Mouse (Mus musculus): ENCODE measurements at regions not wholly inside any gene's neighbourhood (a gene's known extent, or its start where the extent isn't known, plus 50 kb on each side); places are given as distances from the start of the nearest gene placed in this dataset.

- Histone ChIP-seq H3K27ac (replicated peaks) (no peak overlapping the region), H3K4me1 (no peaks in the 10 kb centered on the region), H3K4me3 (replicated peaks) (no peak overlapping the region), H3K36me3 (no peaks in the 10 kb centered on the region), H3K9ac (no peak overlapping the region), H3K9me3 (replicated peaks) (no peaks in the 10 kb centered on the region), H3K27me3 (no peaks in the 10 kb centered on the region), H3K4me2 (replicated peaks) (no peak overlapping the region)
- no peak for ATAC-seq (ENCODE audit: insufficient number of reproducible peaks, low FRiP score, low TSS enrichment, low read depth)
- WGBS = 39% methylated on average over 3 of the region's 3 CpGs
These were observed 59.8 kb upstream of the Speer4c start for GRCm38 (mm10) chr5:15773839-15774238.

- 39% methylated on average over 3 of the region's 3 CpGs for WGBS
- no peak overlapping the region for H3K27ac ChIP-seq (replicated peaks)
- H3K4me1 ChIP-seq = no peaks in the 10 kb centered on the region
- no peak overlapping the region for H3K9ac ChIP-seq
- H3K4me3 ChIP-seq (replicated peaks) = no peak overlapping the region
- no peak for ATAC-seq (ENCODE audit: insufficient number of reproducible peaks, low FRiP score, low TSS enrichment, low read depth)
- H3K4me2 ChIP-seq (replicated peaks) = no peak overlapping the region
- H3K36me3 ChIP-seq = no peaks in the 10 kb centered on the region
- H3K9me3 ChIP-seq (replicated peaks) = no peaks in the 10 kb centered on the region
- H3K27me3 ChIP-seq = no peaks in the 10 kb centered on the region
These were observed 60.5 kb upstream of the Speer4c start for GRCm38 (mm10) chr5:15774567-15774966.

- Histone ChIP-seq H3K4me3 (replicated peaks) (no peak overlapping the region), H3K4me1 (no peaks in the 10 kb centered on the region), H3K27me3 (no peaks in the 10 kb centered on the region), H3K36me3 (no peaks in the 10 kb centered on the region), H3K9me3 (replicated peaks) (no peaks in the 10 kb centered on the region), H3K27ac (replicated peaks) (no peak overlapping the region), H3K4me2 (replicated peaks) (no peak overlapping the region), H3K9ac (no peak overlapping the region)
- ATAC-seq (ENCODE audit: insufficient number of reproducible peaks, low FRiP score, low TSS enrichment, low read depth) = no peak
- 81% methylated on average over 3 of the region's 3 CpGs for WGBS
These were observed 62.0 kb upstream of the Speer4c start for GRCm38 (mm10) chr5:15776106-15776505.

GRCm38 (mm10) chr5:15803583-15803982 is 89.5 kb upstream of the Speer4c start:
- Histone ChIP-seq H3K27ac (replicated peaks) (no peak overlapping the region), H3K9me3 (replicated peaks) (no peaks in the 10 kb centered on the region), H3K4me2 (replicated peaks) (no peak overlapping the region), H3K27me3 (no peaks in the 10 kb centered on the region), H3K36me3 (no peaks in the 10 kb centered on the region), H3K9ac (no peak overlapping the region), H3K4me1 (no peaks in the 10 kb centered on the region), H3K4me3 (replicated peaks) (no peak overlapping the region)
- WGBS = 70% methylated on average over 5 of the region's 5 CpGs
- no peak for ATAC-seq (ENCODE audit: insufficient number of reproducible peaks, low FRiP score, low TSS enrichment, low read depth)

GRCm38 (mm10) chr5:15816864-15817263 is 102.8 kb upstream of the Speer4c start:
- H3K4me1 ChIP-seq = no peaks in the 10 kb centered on the region
- no peak overlapping the region for H3K27ac ChIP-seq (replicated peaks)
- no peak for ATAC-seq (ENCODE audit: insufficient number of reproducible peaks, low FRiP score, low TSS enrichment, low read depth)
- H3K4me3 ChIP-seq (replicated peaks) = no peak overlapping the region
- no peaks in the 10 kb centered on the region for H3K27me3 ChIP-seq
- no peak overlapping the region for H3K9ac ChIP-seq
- no peak overlapping the region for H3K4me2 ChIP-seq (replicated peaks)
- WGBS = 65% methylated on average over 3 of the region's 3 CpGs
- no peaks in the 10 kb centered on the region for H3K9me3 ChIP-seq (replicated peaks)
- no peaks in the 10 kb centered on the region for H3K36me3 ChIP-seq

- H3K4me2 ChIP-seq (replicated peaks) = no peak overlapping the region
- no peaks in the 10 kb centered on the region for H3K36me3 ChIP-seq
- H3K27me3 ChIP-seq = no peaks in the 10 kb centered on the region
- no peak for ATAC-seq (ENCODE audit: insufficient number of reproducible peaks, low FRiP score, low TSS enrichment, low read depth)
- no peak overlapping the region for H3K9ac ChIP-seq
- no peaks in the 10 kb centered on the region for H3K9me3 ChIP-seq (replicated peaks)
- H3K27ac ChIP-seq (replicated peaks) = no peak overlapping the region
- H3K4me1 ChIP-seq = no peaks in the 10 kb centered on the region
- WGBS = 38% methylated on average over 3 of the region's 3 CpGs
- H3K4me3 ChIP-seq (replicated peaks) = no peak overlapping the region
These were observed 103.3 kb upstream of the Speer4c start for GRCm38 (mm10) chr5:15817366-15817765.

GRCm38 (mm10) chr5:15822989-15823388 is 108.9 kb upstream of the Speer4c start:
- Histone ChIP-seq H3K27me3 (no peaks in the 10 kb centered on the region), H3K4me2 (replicated peaks) (no peak overlapping the region), H3K9ac (no peak overlapping the region), H3K36me3 (no peaks in the 10 kb centered on the region), H3K27ac (replicated peaks) (no peak overlapping the region), H3K4me1 (no peaks in the 10 kb centered on the region), H3K9me3 (replicated peaks) (no peaks in the 10 kb centered on the region), H3K4me3 (replicated peaks) (no peak overlapping the region)
- ATAC-seq (ENCODE audit: insufficient number of reproducible peaks, low FRiP score, low TSS enrichment, low read depth) = no peak
- 42% methylated on average over 3 of the region's 3 CpGs for WGBS

- Histone ChIP-seq H3K9me3 (replicated peaks) (no peaks in the 10 kb centered on the region), H3K4me2 (replicated peaks) (no peak overlapping the region), H3K36me3 (no peaks in the 10 kb centered on the region), H3K9ac (no peak overlapping the region), H3K4me1 (no peaks in the 10 kb centered on the region), H3K4me3 (replicated peaks) (no peak overlapping the region), H3K27me3 (no peaks in the 10 kb centered on the region), H3K27ac (replicated peaks) (no peak overlapping the region)
- ATAC-seq (ENCODE audit: insufficient number of reproducible peaks, low FRiP score, low TSS enrichment, low read depth) = no peak
- WGBS = 69% methylated on average over 1 of the region's 1 CpGs
These were observed 103.0 kb upstream of the Cacna2d1 start for GRCm38 (mm10) chr5:15831527-15831926.

- Histone ChIP-seq H3K4me1 (no peaks in the 10 kb centered on the region), H3K27me3 (no peaks in the 10 kb centered on the region), H3K4me3 (replicated peaks) (no peak overlapping the region), H3K9ac (no peak overlapping the region), H3K9me3 (replicated peaks) (no peaks in the 10 kb centered on the region), H3K4me2 (replicated peaks) (no peak overlapping the region), H3K27ac (replicated peaks) (no peak overlapping the region), H3K36me3 (no peaks in the 10 kb centered on the region)
- no peak for ATAC-seq (ENCODE audit: insufficient number of reproducible peaks, low FRiP score, low TSS enrichment, low read depth)
- 50% methylated on average over 1 of the region's 1 CpGs for WGBS
These were observed 102.2 kb upstream of the Cacna2d1 start for GRCm38 (mm10) chr5:15832338-15832737.

- Histone ChIP-seq H3K27ac (replicated peaks) (no peak overlapping the region), H3K4me2 (replicated peaks) (no peak overlapping the region), H3K36me3 (no peaks in the 10 kb centered on the region), H3K4me1 (no peaks in the 10 kb centered on the region), H3K9ac (no peak overlapping the region), H3K4me3 (replicated peaks) (no peak overlapping the region), H3K27me3 (no peaks in the 10 kb centered on the region), H3K9me3 (replicated peaks) (no peaks in the 10 kb centered on the region)
- 24% methylated on average over 17 of the region's 17 CpGs for WGBS
- ATAC-seq (ENCODE audit: insufficient number of reproducible peaks, low FRiP score, low TSS enrichment, low read depth) = peak; percentile 60; the same call in 1 of the 2 replicates
These were observed 96.2 kb upstream of the Cacna2d1 start for GRCm38 (mm10) chr5:15838108-15838972.

- 86% methylated on average over 2 of the region's 2 CpGs for WGBS
- ATAC-seq (ENCODE audit: insufficient number of reproducible peaks, low FRiP score, low TSS enrichment, low read depth) = no peak
- H3K27ac ChIP-seq (replicated peaks) = no peak overlapping the region
These were observed 87.7 kb upstream of the Cacna2d1 start for GRCm38 (mm10) chr5:15846790-15847189.

GRCm38 (mm10) chr5:15849520-15849919 is 85.0 kb upstream of the Cacna2d1 start:
- Histone ChIP-seq H3K4me2 (replicated peaks) (no peak overlapping the region), H3K4me1 (no peaks in the 10 kb centered on the region), H3K9ac (no peak overlapping the region), H3K4me3 (replicated peaks) (no peak overlapping the region), H3K27ac (replicated peaks) (no peak overlapping the region), H3K36me3 (no peaks in the 10 kb centered on the region), H3K9me3 (replicated peaks) (no peaks in the 10 kb centered on the region), H3K27me3 (no peaks in the 10 kb centered on the region)
- WGBS = 73% methylated on average over 5 of the region's 5 CpGs
- ATAC-seq (ENCODE audit: insufficient number of reproducible peaks, low FRiP score, low TSS enrichment, low read depth) = no peak

More at GRCm38 (mm10) chr5:15846790-15847189, 87.7 kb upstream of the Cacna2d1 start:
- H3K9me3 ChIP-seq (replicated peaks) = no peaks in the 10 kb centered on the region
- H3K4me3 ChIP-seq (replicated peaks) = no peak overlapping the region
- no peak overlapping the region for H3K9ac ChIP-seq
- no peaks in the 10 kb centered on the region for H3K36me3 ChIP-seq
- no peaks in the 10 kb centered on the region for H3K4me1 ChIP-seq
- no peaks in the 10 kb centered on the region for H3K27me3 ChIP-seq
- H3K4me2 ChIP-seq (replicated peaks) = no peak overlapping the region

Data from embryonic facial prominence, embryonic 15.5 days (tissue).